Mouse (Mus musculus) erythroblast, adult 5-6 weeks (primary cell): ENCODE data around the gene Cnr2. TPM values are rescaled to one million over a fixed set of nuclear protein-coding genes. Genes with fewer than 3 reads are reported as not detected.

Source experiments
- ATAC-seq: replicated peaks from 2 replicates; pipeline ENCODE4 v1.8.0; 2016; ENCODE audit warnings: moderate number of reproducible peaks, mild to moderate bottlenecking, moderate TSS enrichment, inconsistent platforms; ENCODE audit not compliant: poor library complexity, low FRiP score, severe bottlenecking
- total RNA-seq, 2 experiments: library from RNA; stranded (forward) in 1 of 2; stranded (reverse) in 1 of 2; fragments of 150-400 nt in 1 of 2; fragments of 200-764, 138-1000 nt in 1 of 2; gene quantifications; 2 replicates each; pipeline versions ENCODE4 v1.2.3 to v1.2.4; 2015 to 2017; ENCODE audit warnings: low replicate concordance in 2 of 2

Cnr2 gene
- total RNA-seq, 2 experiments from 2014 or later, result 2.9 to 4.1 TPM

- ATAC-seq, result no peak
Observed at GRCm38 (mm10) chr4:135955886-135956285, 60.7 kb downstream of the Cnr2 start.

- ATAC-seq, result no peak
Observed at GRCm38 (mm10) chr4:135958354-135958753, 63.2 kb downstream of the Cnr2 start.

GRCm38 (mm10) chr4:135960717-135961116 is 65.5 kb downstream of the Cnr2 start:
- ATAC-seq, result peak; percentile 59

- ATAC-seq, result no peak
Observed at GRCm38 (mm10) chr4:135961709-135962108, 66.5 kb downstream of the Cnr2 start.

- ATAC-seq, result no peak
Observed at GRCm38 (mm10) chr4:135962198-135962597, 67.0 kb downstream of the Cnr2 start.

- ATAC-seq, result peak; percentile 1
Observed at GRCm38 (mm10) chr4:135962946-135963345, 67.8 kb downstream of the Cnr2 start.

GRCm38 (mm10) chr4:135963457-135964193 is 68.4 kb downstream of the Cnr2 start, which contains the start of gene Gale:
Gene Gale, plus strand, starts transcription at chr4:135963727.
- peak; percentile 82 for ATAC-seq

GRCm38 (mm10) chr4:135964426-135964825 is 69.2 kb downstream of the Cnr2 start:
- ATAC-seq, result peak; percentile 60

- ATAC-seq, result no peak
Observed at GRCm38 (mm10) chr4:135965113-135965512, 69.9 kb downstream of the Cnr2 start.

- ATAC-seq, result no peak
Observed at GRCm38 (mm10) chr4:135966283-135966682, 71.1 kb downstream of the Cnr2 start.

GRCm38 (mm10) chr4:135967086-135967760 is 72.0 kb downstream of the Cnr2 start:
- no peak for ATAC-seq

- ATAC-seq, result no peak
Observed at GRCm38 (mm10) chr4:135968271-135968869, 73.2 kb downstream of the Cnr2 start.

- no peak for ATAC-seq
Observed at GRCm38 (mm10) chr4:135969070-135969750, 74.0 kb downstream of the Cnr2 start.

Other genes starting within 250 kb of the Cnr2 start
- gene Ifnlr1, start 209.1 kb upstream of the Cnr2 start, total RNA-seq (2015; ENCODE audit: low replicate concordance), result 2.7 and 3.8 TPM in 2 replicates
- 1.4 and 1.7 TPM in 2 replicates for gene Ifnlr1, start 209.1 kb upstream of the Cnr2 start, total RNA-seq (2017; ENCODE audit: low replicate concordance)
- gene Il22ra1, start 167.2 kb upstream of the Cnr2 start, total RNA-seq (2015; ENCODE audit: low replicate concordance), result not detected in 2 replicates
- not detected in 2 replicates for gene Il22ra1, start 167.2 kb upstream of the Cnr2 start, total RNA-seq (2017; ENCODE audit: low replicate concordance)
- gene Myom3, start 135.7 kb upstream of the Cnr2 start, total RNA-seq (2015; ENCODE audit: low replicate concordance), result not detected in 2 replicates
- gene Myom3, start 135.7 kb upstream of the Cnr2 start, total RNA-seq (2017; ENCODE audit: low replicate concordance), result 0.51 TPM in 1 of 2 replicates, not detected in the other
- gene Srsf10, start 39.6 kb upstream of the Cnr2 start, total RNA-seq (2015; ENCODE audit: low replicate concordance), result 116 and 151 TPM in 2 replicates
- 176 and 297 TPM in 2 replicates for gene Srsf10, start 39.6 kb upstream of the Cnr2 start, total RNA-seq (2017; ENCODE audit: low replicate concordance)
- gene Pnrc2, start 21.5 kb upstream of the Cnr2 start, total RNA-seq (2015; ENCODE audit: low replicate concordance), result 81.7 and 106 TPM in 2 replicates
- 106 and 135 TPM in 2 replicates for gene Pnrc2, start 21.5 kb upstream of the Cnr2 start, total RNA-seq (2017; ENCODE audit: low replicate concordance)
- 9.2 and 15.2 TPM in 2 replicates for gene Fuca1, start 25.3 kb downstream of the Cnr2 start, total RNA-seq (2015; ENCODE audit: low replicate concordance)
- 29.4 and 31.6 TPM in 2 replicates for gene Fuca1, start 25.3 kb downstream of the Cnr2 start, total RNA-seq (2017; ENCODE audit: low replicate concordance)
- 17.3 and 45.4 TPM in 2 replicates for gene Hmgcl, start 51.1 kb downstream of the Cnr2 start, total RNA-seq (2015; ENCODE audit: low replicate concordance)
- gene Hmgcl, start 51.1 kb downstream of the Cnr2 start, total RNA-seq (2017; ENCODE audit: low replicate concordance), result 15.6 and 15.8 TPM in 2 replicates
- 2.3 and 7.9 TPM in 2 replicates for gene Gale, start 68.3 kb downstream of the Cnr2 start, total RNA-seq (2015; ENCODE audit: low replicate concordance)
- gene Gale, start 68.3 kb downstream of the Cnr2 start, total RNA-seq (2017; ENCODE audit: low replicate concordance), result 2.3 and 4.2 TPM in 2 replicates
- gene Lypla2, start 77.2 kb downstream of the Cnr2 start, total RNA-seq (2015; ENCODE audit: low replicate concordance), result 14.6 and 25.2 TPM in 2 replicates
- 4.5 and 6.1 TPM in 2 replicates for gene Lypla2, start 77.2 kb downstream of the Cnr2 start, total RNA-seq (2017; ENCODE audit: low replicate concordance)
- 24.4 and 34.5 TPM in 2 replicates for gene Pithd1, start 91.9 kb downstream of the Cnr2 start, total RNA-seq (2015; ENCODE audit: low replicate concordance)
- 72.0 and 131 TPM in 2 replicates for gene Pithd1, start 91.9 kb downstream of the Cnr2 start, total RNA-seq (2017; ENCODE audit: low replicate concordance)
- gene Eloa, start 126.4 kb downstream of the Cnr2 start, total RNA-seq (2015; ENCODE audit: low replicate concordance), result 35.7 and 44.5 TPM in 2 replicates
- 40.0 and 53.8 TPM in 2 replicates for gene Eloa, start 126.4 kb downstream of the Cnr2 start, total RNA-seq (2017; ENCODE audit: low replicate concordance)
- gene Rpl11, start 158.0 kb downstream of the Cnr2 start, total RNA-seq (2015; ENCODE audit: low replicate concordance), result 304 and 345 TPM in 2 replicates
- 128 and 153 TPM in 2 replicates for gene Rpl11, start 158.0 kb downstream of the Cnr2 start, total RNA-seq (2017; ENCODE audit: low replicate concordance)
- gene Id3, start 248.1 kb downstream of the Cnr2 start, total RNA-seq (2015; ENCODE audit: low replicate concordance), result not detected in 2 replicates
- gene Id3, start 248.1 kb downstream of the Cnr2 start, total RNA-seq (2017; ENCODE audit: low replicate concordance), result not detected in 2 replicates